Mouse (Mus musculus): ENCODE measurements at regions not wholly inside any gene's neighbourhood (a gene's known extent, or its start where the extent isn't known, plus 50 kb on each side); places are given as distances from the start of the nearest gene placed in this dataset.

DNA sequence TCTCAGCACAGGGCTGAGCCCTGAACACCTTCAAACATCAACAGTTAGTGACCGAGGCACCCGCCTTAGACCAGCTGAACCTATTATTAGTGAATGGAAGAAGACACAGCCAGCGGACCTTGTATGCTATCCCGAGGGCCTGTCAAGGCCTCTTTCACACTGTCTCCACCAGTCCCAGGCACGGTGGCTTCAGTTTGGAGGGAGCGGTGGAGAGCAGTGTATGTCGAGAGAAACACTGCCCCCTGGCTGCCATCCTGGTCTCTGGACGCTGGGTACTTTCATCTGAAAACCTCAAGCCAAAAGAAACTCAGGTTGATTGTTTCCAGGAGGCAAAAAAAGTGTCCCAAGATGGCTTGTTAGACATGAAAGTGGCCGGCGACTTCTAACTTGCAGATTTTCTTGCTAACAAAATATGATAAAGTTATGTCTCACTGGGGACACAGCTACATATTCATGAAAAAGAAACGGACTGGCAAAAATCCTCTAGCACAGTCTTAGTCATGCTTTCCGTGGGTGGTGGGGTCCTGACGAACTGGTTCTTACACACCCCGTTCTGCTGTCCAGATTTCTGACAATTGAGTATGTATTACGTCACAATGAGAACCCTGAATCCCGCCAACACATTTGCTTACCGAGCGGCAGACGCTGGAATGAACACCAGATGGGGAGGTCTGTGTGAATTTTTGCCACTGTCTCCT, 57.2 kb upstream of the Igfbp7 start:
- Histone ChIP-seq H3K9me3 (no peaks in the 10 kb centered on the region), H3K4me3 (no peak overlapping the region), H3K9ac (no peak overlapping the region), H3K4me2 (no peak overlapping the region), H3K27me3 (no peaks in the 10 kb centered on the region), H3K27ac (replicated peaks) (no peak overlapping the region), H3K4me1 (replicated peaks) (no peaks in the 10 kb centered on the region), H3K36me3 (no peaks in the 10 kb centered on the region)
- WGBS: 60% methylated on average over 19 of the region's 19 CpGs
- no peak for ATAC-seq (ENCODE audit: low read depth)

DNA sequence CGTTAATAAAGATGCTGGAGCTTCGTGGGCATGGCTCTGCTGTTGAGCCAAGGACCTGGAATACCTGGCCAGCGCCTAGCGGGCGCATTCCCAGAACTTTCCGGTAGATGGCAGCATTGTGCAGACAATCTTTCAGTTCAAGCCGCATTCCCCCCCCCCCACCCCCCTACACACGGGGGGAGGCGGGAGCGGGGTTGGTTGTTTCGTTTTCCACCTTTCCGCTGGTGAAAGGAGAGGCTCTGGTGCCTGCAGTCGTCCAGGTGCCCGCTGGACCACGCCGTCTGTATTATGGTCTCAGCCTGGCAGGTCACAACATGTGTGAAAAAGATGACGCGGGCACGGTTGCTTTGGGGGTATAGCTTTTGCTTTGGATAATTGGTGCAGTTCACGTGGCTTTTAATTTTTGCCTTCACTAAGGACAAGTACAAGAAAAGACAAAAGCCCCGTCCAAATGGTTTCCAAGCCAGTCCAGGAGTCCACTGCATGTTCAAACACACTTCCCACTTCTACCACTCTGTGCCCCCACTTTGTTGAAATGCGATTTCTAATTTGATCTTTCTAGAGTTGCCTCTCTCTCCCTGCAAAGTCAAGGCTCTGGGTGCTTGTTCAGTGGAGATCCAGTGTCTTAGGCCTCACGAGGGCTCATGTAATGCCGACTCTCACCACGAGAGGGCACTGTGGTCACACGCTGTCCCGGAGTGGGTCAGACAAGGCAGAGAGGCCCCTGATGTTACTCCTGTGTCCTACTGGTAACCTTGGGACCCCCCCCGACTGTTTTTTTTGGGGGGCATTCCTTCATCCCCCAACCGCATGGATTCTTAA, 52.3 kb upstream of the Igfbp7 start:
- ATAC-seq (ENCODE audit: low read depth): peak; percentile 94
- 1% methylated on average over 29 of the region's 29 CpGs for WGBS
- H3K4me2 ChIP-seq: peak overlapping the region; percentile 56

More for the DNA sequence above, 52.3 kb upstream of the Igfbp7 start:
- Histone ChIP-seq H3K27me3 (peaks cover 9% of the 10 kb centered on the region), H3K27ac (replicated peaks) (peak overlapping the region; percentile 83), H3K4me3 (peak overlapping the region; percentile 51), H3K9ac (peak overlapping the region; percentile 71), H3K36me3 (no peaks in the 10 kb centered on the region), H3K9me3 (no peaks in the 10 kb centered on the region), H3K4me1 (replicated peaks) (no peaks in the 10 kb centered on the region)
